ENCODE assay signal across 15 mouse cellular contexts in genomic region chr3:51943642-51944041, GRCm38 (mm10).
DNase-seq lines count a peak whose midpoint lies in the region; ATAC-seq and TF ChIP-seq lines count a peak whose summit lies in the region.
"Had no signal": no experiment of that assay in that cellular context is flagged by ENCODE, and none has a peak within 500 bp of the region (broad histone marks: within the 10 kb centered on the region; RNA-seq: fewer than 3 reads in every experiment).

No protein-coding gene starts in this region.

- intact Hi-C loops in heart, postnatal 25 days (cut with DNase I): no loop called here

- H3K27me3 ChIP-seq in limb, embryonic 14.5 days (ENCODE audit: control insufficient read depth, insufficient read depth, low read length): no peaks in the 10 kb centered on the region
- H3K27me3 ChIP-seq in limb, embryonic 10.5 days (ENCODE audit: low read depth, poor library complexity, severe bottlenecking): no peaks in the 10 kb centered on the region
- H3K27me3 ChIP-seq: embryonic facial prominence, embryonic 15.5 days; stomach, embryonic 15.5 days had no signal

- no peak overlapping the region for H3K4me3 ChIP-seq in limb, embryonic 14.5 days (replicated peaks; ENCODE audit: low read length)
- H3K4me3 ChIP-seq in limb, embryonic 10.5 days: no peak overlapping the region
- H3K4me3 ChIP-seq: embryonic facial prominence, embryonic 15.5 days; stomach, embryonic 15.5 days had no signal

- H3K9ac ChIP-seq in limb, embryonic 14.5 days (ENCODE audit: low read depth, low read length, severe bottlenecking): no peak overlapping the region
- H3K9ac ChIP-seq: embryonic facial prominence, embryonic 15.5 days; forebrain, postnatal 0 days; stomach, embryonic 15.5 days had no signal

- H3K9me3 ChIP-seq in limb, embryonic 14.5 days (ENCODE audit: control insufficient read depth, low read length): no peaks in the 10 kb centered on the region
- H3K9me3 ChIP-seq in limb, embryonic 10.5 days (replicated peaks): no peaks in the 10 kb centered on the region
- H3K9me3 ChIP-seq: embryonic facial prominence, embryonic 15.5 days; stomach, embryonic 15.5 days had no signal

- no peak overlapping the region for H3K4me2 ChIP-seq in limb, embryonic 14.5 days (replicated peaks; ENCODE audit: low read depth, low read length, severe bottlenecking)
- H3K4me2 ChIP-seq: embryonic facial prominence, embryonic 15.5 days; midbrain, embryonic 11.5 days; stomach, embryonic 15.5 days had no signal

- no peaks in the 10 kb centered on the region for H3K4me1 ChIP-seq in limb, embryonic 14.5 days (ENCODE audit: control insufficient read depth, insufficient read depth, low read length)
- H3K4me1 ChIP-seq in limb, embryonic 10.5 days: peaks cover 6% of the 10 kb centered on the region
- H3K4me1 ChIP-seq: embryonic facial prominence, embryonic 15.5 days; stomach, embryonic 15.5 days had no signal

- peak; percentile 9 for DNase-seq in limb, embryonic 14.5 days (ENCODE audit: low spot score)
- no peak for DNase-seq in limb, embryonic 10.5 days (ENCODE audit: low spot score)
- DNase-seq in Muller cell, postnatal 12 days (ENCODE audit: inconsistent ontology term): peak; percentile 54
- peak; percentile 99 for DNase-seq in fibroblast of lung, adult 2 months (ENCODE audit: low read depth)
- DNase-seq in heart, postnatal 25 days (ENCODE audit: low spot score): peak; percentile 45
- DNase-seq in right cerebral cortex, postnatal 14 days: no peak
- DNase-seq in B cell, adult 2 months: no peak
- DNase-seq: cerebellum, postnatal 36 days; forebrain, postnatal 0 days; lung, adult 18-20 months had no signal

- TF ChIP-seq POLR2A in limb, embryonic 14.5 days (IDR thresholded peaks at IDR 0.05; ENCODE audit: borderline replicate concordance, extremely low read depth, insufficient read depth, insufficient read length): no peak

- 53% methylated on average over 8 of the region's 8 CpGs for WGBS in limb, embryonic 14.5 days
- whole genome bisulfite sequencing in limb, embryonic 10.5 days: 83% methylated on average over 8 of the region's 8 CpGs

- no peak overlapping the region for H3K27ac ChIP-seq in limb, embryonic 14.5 days (replicated peaks; ENCODE audit: low read depth, low read length)
- no peak overlapping the region for H3K27ac ChIP-seq in limb, embryonic 10.5 days
- H3K27ac ChIP-seq: embryonic facial prominence, embryonic 15.5 days; stomach, embryonic 15.5 days had no signal

- no peaks in the 10 kb centered on the region for H3K36me3 ChIP-seq in limb, embryonic 14.5 days (ENCODE audit: control insufficient read depth, insufficient read depth, low read length)
- H3K36me3 ChIP-seq in limb, embryonic 10.5 days: no peaks in the 10 kb centered on the region
- H3K36me3 ChIP-seq: embryonic facial prominence, embryonic 15.5 days; stomach, embryonic 15.5 days had no signal

- ATAC-seq in limb, embryonic 14.5 days (ENCODE audit: low FRiP score, low read depth): peak; percentile 34; the same call in 1 of the 2 replicates
- no peak for ATAC-seq in inflammation-experienced regulatory T-cells, adult 6 months
- ATAC-seq: forebrain, postnatal 0 days; intestine, embryonic 16.5 days had no signal

Comparison
In these comparisons a context has a peak if more than half of its experiments do, and no peak if none do; other contexts are left out.
1. DNase-seq: peak in limb, embryonic 14.5 days (single experiment), Muller cell, postnatal 12 days (single experiment), fibroblast of lung, adult 2 months (single experiment) and heart, postnatal 25 days (single experiment); none in limb, embryonic 10.5 days (single experiment), right cerebral cortex, postnatal 14 days (single experiment) and B cell, adult 2 months (0 of 2).